Mouse (Mus musculus): ENCODE measurements around the gene 4931422A03Rik. TPM values are rescaled to one million over a fixed set of nuclear protein-coding genes. Genes with fewer than 3 reads are reported as not detected.

The 4931422A03Rik gene
- polyA plus RNA-seq, 1 experiment from 2014 or later, result 2.1 TPM

- Histone ChIP-seq H3K27ac (ENCODE audit: low read length) (no peak overlapping the region), H3K27me3 (ENCODE audit: control insufficient read depth, insufficient read depth, low read length) (no peaks in the 10 kb centered on the region), H3K4me3 (ENCODE audit: low read length) (no peak overlapping the region), H3K4me2 (ENCODE audit: low read depth, low read length) (no peak overlapping the region), H3K9me3 (replicated peaks; ENCODE audit: control insufficient read depth, low read length) (0 out of 2 replicates have a peak, but pooled peaks cover 3% of the 10 kb centered on the region), H3K9ac (ENCODE audit: low read length) (no peak overlapping the region), H3K36me3 (ENCODE audit: control insufficient read depth, insufficient read depth) (no peaks in the 10 kb centered on the region), H3K4me1 (ENCODE audit: control insufficient read depth, insufficient read depth, low read length) (no peaks in the 10 kb centered on the region)
- no peak for ATAC-seq (replicated peaks; ENCODE audit: extremely low read depth, insufficient read depth, low FRiP score)
- WGBS, result 74% methylated on average over 4 of the region's 4 CpGs
Observed at GRCm38 (mm10) chr2:103926586-103927113, 101.5 kb downstream of the 4931422A03Rik start.

DNA sequence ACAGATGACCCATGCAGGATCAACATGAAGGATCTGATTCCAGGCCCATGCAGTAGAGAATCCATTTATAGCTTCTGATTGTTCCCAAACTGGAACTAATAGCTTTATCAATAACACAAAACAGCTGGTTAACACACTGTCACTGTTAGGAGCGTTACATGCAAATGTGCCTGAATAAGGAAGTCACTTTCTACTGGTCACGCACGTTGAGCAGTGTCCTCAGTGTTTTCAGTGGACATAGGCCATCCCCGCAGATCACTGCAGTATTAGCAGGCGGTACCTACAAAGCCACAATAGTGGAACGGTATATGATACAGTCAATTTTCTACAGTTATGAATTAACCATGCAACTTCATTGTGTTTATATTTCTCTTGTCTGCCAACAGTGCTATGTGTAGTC lies 108.7 kb downstream of the 4931422A03Rik start:
- H3K27ac ChIP-seq (ENCODE audit: low read length), result no peak overlapping the region
- no peak for ATAC-seq (replicated peaks; ENCODE audit: extremely low read depth, insufficient read depth, low FRiP score)
- no peaks in the 10 kb centered on the region for H3K27me3 ChIP-seq (ENCODE audit: control insufficient read depth, insufficient read depth, low read length)
- no peak overlapping the region for H3K4me3 ChIP-seq (ENCODE audit: low read length)
- H3K9ac ChIP-seq (ENCODE audit: low read length), result no peak overlapping the region
- H3K4me1 ChIP-seq (ENCODE audit: control insufficient read depth, insufficient read depth, low read length), result no peaks in the 10 kb centered on the region
- 87% methylated on average over 6 of the region's 6 CpGs for WGBS
- H3K9me3 ChIP-seq (replicated peaks; ENCODE audit: control insufficient read depth, low read length), result no peaks in the 10 kb centered on the region
- no peaks in the 10 kb centered on the region for H3K36me3 ChIP-seq (ENCODE audit: control insufficient read depth, insufficient read depth)
- no peak overlapping the region for H3K4me2 ChIP-seq (ENCODE audit: low read depth, low read length)

DNA sequence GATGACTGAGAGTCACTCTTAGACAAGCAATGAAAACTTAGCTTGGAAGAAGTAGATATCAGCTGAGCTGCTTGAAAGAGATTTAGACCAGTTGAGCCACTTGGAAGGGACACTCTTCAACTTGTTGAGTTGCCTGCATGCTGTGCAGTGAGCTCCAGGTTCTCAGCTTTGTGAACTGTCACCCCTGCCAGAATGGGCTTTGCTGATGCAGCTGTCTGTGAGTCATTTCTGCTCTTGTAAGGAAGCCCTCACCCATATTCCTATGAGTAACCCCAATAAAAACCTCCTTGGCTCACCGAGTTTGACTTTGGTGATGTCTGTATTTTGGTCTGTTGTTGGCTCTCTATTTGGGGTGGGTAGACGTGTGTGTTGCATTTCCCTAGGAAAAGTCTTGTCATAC lies 109.8 kb downstream of the 4931422A03Rik start:
- Histone ChIP-seq H3K27me3 (ENCODE audit: control insufficient read depth, insufficient read depth, low read length) (no peaks in the 10 kb centered on the region), H3K4me2 (ENCODE audit: low read depth, low read length) (no peak overlapping the region), H3K9me3 (replicated peaks; ENCODE audit: control insufficient read depth, low read length) (no peaks in the 10 kb centered on the region), H3K4me1 (ENCODE audit: control insufficient read depth, insufficient read depth, low read length) (no peaks in the 10 kb centered on the region), H3K9ac (ENCODE audit: low read length) (no peak overlapping the region), H3K4me3 (ENCODE audit: low read length) (no peak overlapping the region), H3K36me3 (ENCODE audit: control insufficient read depth, insufficient read depth) (no peaks in the 10 kb centered on the region), H3K27ac (ENCODE audit: low read length) (no peak overlapping the region)
- ATAC-seq (replicated peaks; ENCODE audit: extremely low read depth, insufficient read depth, low FRiP score), result no peak
- 77% methylated on average over 2 of the region's 2 CpGs for WGBS

DNA sequence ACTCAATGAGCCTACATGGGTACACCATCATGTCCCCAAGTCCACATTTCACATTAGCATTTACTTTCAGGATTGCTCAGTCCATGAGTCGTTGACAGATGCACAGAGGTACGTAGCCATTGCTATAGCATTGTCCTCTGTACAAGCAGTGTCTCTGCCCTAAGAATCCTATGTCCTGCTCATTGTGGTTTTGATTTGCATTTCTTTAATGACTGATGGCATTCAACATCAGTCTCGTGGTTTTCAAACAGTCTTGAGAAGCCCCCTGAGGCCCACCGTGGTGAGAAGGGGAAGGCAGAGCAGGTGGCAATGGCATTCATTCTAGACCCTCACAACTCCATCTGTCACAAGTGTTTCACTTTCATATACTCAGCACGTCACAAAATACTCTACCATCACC lies 110.8 kb downstream of the 4931422A03Rik start:
- Histone ChIP-seq H3K4me1 (ENCODE audit: control insufficient read depth, insufficient read depth, low read length) (no peaks in the 10 kb centered on the region), H3K27me3 (ENCODE audit: control insufficient read depth, insufficient read depth, low read length) (no peaks in the 10 kb centered on the region), H3K9ac (ENCODE audit: low read length) (no peak overlapping the region), H3K4me2 (ENCODE audit: low read depth, low read length) (no peak overlapping the region), H3K9me3 (replicated peaks; ENCODE audit: control insufficient read depth, low read length) (no peaks in the 10 kb centered on the region), H3K27ac (ENCODE audit: low read length) (no peak overlapping the region), H3K36me3 (ENCODE audit: control insufficient read depth, insufficient read depth) (no peaks in the 10 kb centered on the region), H3K4me3 (ENCODE audit: low read length) (no peak overlapping the region)
- 80% methylated on average over 5 of the region's 5 CpGs for WGBS
- no peak for ATAC-seq (replicated peaks; ENCODE audit: extremely low read depth, insufficient read depth, low FRiP score)

Other genes with a start within 250 kb of the 4931422A03Rik start
- 202 and 209 TPM in 2 replicates for gene Caprin1, start 230.7 kb downstream of the 4931422A03Rik start, polyA plus RNA-seq (2015; fragmentation: Nextera tagmentation; extraction: Ambion mirVana)
- gene Lmo2, start 70.4 kb downstream of the 4931422A03Rik start, polyA plus RNA-seq (2015; fragmentation: Nextera tagmentation; extraction: Ambion mirVana), result 17.2 and 17.8 TPM in 2 replicates
- gene Fbxo3, start 640 bp downstream of the 4931422A03Rik start, polyA plus RNA-seq (2015; fragmentation: Nextera tagmentation; extraction: Ambion mirVana), result 46.7 and 49.8 TPM in 2 replicates
- gene Gm10912, start 37.5 kb upstream of the 4931422A03Rik start, polyA plus RNA-seq (2015; fragmentation: Nextera tagmentation; extraction: Ambion mirVana), result not detected in 2 replicates
- gene Gm10799, start 40.2 kb upstream of the 4931422A03Rik start, polyA plus RNA-seq (2015; fragmentation: Nextera tagmentation; extraction: Ambion mirVana), result not detected in 2 replicates
- 4.7 and 5.1 TPM in 2 replicates for gene Cd59b, start 41.5 kb upstream of the 4931422A03Rik start, polyA plus RNA-seq (2015; fragmentation: Nextera tagmentation; extraction: Ambion mirVana)
- gene Cd59a, start 67.4 kb upstream of the 4931422A03Rik start, polyA plus RNA-seq (2015; fragmentation: Nextera tagmentation; extraction: Ambion mirVana), result 51.5 and 53.5 TPM in 2 replicates
- 0.19 TPM in 1 of 2 replicates, not detected in the other for gene A930018P22Rik, start 94.4 kb upstream of the 4931422A03Rik start, polyA plus RNA-seq (2015; fragmentation: Nextera tagmentation; extraction: Ambion mirVana)